Mouse (Mus musculus): Measurements from ENCODE around the gene Gal. TPM values are rescaled to one million over a fixed set of nuclear protein-coding genes. Genes with fewer than 3 reads are reported as not detected.

Gal gene
- polyA plus RNA-seq, 1 experiment, result not detected

DNA sequence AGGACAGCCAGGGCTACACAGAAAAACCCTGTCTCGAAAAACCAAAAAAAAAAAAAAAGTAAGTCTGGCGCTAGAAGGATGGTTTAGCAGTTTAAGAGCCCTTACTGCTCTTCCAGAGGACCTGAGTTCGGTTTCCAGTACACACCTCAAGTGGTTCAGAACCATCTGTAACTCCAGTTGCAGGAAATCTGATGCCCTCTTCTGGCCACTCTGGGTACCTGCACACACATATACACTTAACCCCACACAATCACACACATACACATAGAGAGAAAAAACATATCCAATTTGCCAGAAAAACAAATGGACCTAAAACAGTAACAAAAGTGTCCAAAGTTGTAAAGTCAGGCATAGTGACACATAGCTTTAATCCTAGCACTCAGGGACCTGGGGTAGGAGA, 49.3 kb downstream of the Gal start:
- no peaks in the 10 kb centered on the region for H3K79me2 ChIP-seq (ENCODE audit: control insufficient read depth, insufficient read depth)
- TF ChIP-seq FOSL1 (IDR thresholded peaks at IDR 0.05; ENCODE audit: insufficient read depth, low read length, poor library complexity, severe bottlenecking) (no peak), CEBPB (IDR thresholded peaks at IDR 0.05; ENCODE audit: low read depth) (no peak), USF1 (IDR thresholded peaks at IDR 0.05; ENCODE audit: low read depth) (no peak), MYOG (IDR thresholded peaks at IDR 0.05; ENCODE audit: control insufficient read depth, extremely low read depth, insufficient read length) (no peak), CTCF (IDR thresholded peaks at IDR 0.05; ENCODE audit: control insufficient read depth, insufficient read depth, insufficient read length) (no peak), MAX (IDR thresholded peaks at IDR 0.05) (no peak), MYOD1 (IDR thresholded peaks at IDR 0.05; ENCODE audit: control insufficient read depth, insufficient read length, low read depth) (no peak)
- H3ac ChIP-seq (ENCODE audit: control insufficient read depth, insufficient read length, low read depth), result no peak overlapping the region
- H3K79me3 ChIP-seq (ENCODE audit: low read depth), result no peaks in the 10 kb centered on the region
- H3K4me3 ChIP-seq (ENCODE audit: insufficient read depth, poor library complexity, severe bottlenecking), result no peak overlapping the region
- H3K27me3 ChIP-seq (ENCODE audit: control insufficient read depth, insufficient read depth, insufficient read length), result no peaks in the 10 kb centered on the region
- peaks cover 67% of the 10 kb centered on the region for H3K36me3 ChIP-seq (ENCODE audit: control insufficient read depth, insufficient read depth)

DNA sequence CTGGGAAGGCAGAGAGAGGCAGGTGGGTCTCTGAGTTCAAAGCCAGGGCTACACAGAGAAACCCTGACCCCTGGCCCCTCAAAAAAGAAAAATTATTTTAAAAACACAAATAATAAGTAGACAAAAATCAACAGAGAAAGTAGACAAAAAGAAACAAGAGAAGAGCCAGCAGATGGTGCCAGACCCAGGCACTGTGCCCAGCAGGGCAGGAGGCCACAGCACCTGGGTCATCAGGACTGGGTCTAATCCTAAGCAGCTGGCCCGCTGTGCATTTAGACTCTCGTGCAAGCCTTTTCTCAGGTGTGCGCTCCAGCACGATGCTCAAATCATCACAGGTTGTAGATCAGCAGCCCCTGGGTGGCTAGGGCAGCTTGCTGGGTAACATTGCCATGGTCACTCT, 50.8 kb downstream of the Gal start:
- Histone ChIP-seq H3K4me3 (ENCODE audit: insufficient read depth, poor library complexity, severe bottlenecking) (no peak overlapping the region), H3ac (ENCODE audit: control insufficient read depth, insufficient read length, low read depth) (no peak overlapping the region), H3K36me3 (ENCODE audit: control insufficient read depth, insufficient read depth) (peaks cover 66% of the 10 kb centered on the region), H3K27me3 (ENCODE audit: control insufficient read depth, insufficient read depth, insufficient read length) (no peaks in the 10 kb centered on the region), H3K79me2 (ENCODE audit: control insufficient read depth, insufficient read depth) (no peaks in the 10 kb centered on the region), H3K79me3 (ENCODE audit: low read depth) (no peaks in the 10 kb centered on the region)
- TF ChIP-seq USF1 (IDR thresholded peaks at IDR 0.05; ENCODE audit: low read depth) (no peak), MYOD1 (IDR thresholded peaks at IDR 0.05; ENCODE audit: control insufficient read depth, insufficient read length, low read depth) (no peak), MYOG (IDR thresholded peaks at IDR 0.05; ENCODE audit: control insufficient read depth, extremely low read depth, insufficient read length) (no peak), MAX (IDR thresholded peaks at IDR 0.05) (no peak), CTCF (IDR thresholded peaks at IDR 0.05; ENCODE audit: control insufficient read depth, insufficient read depth, insufficient read length) (no peak), FOSL1 (IDR thresholded peaks at IDR 0.05; ENCODE audit: insufficient read depth, low read length, poor library complexity, severe bottlenecking) (no peak), CEBPB (IDR thresholded peaks at IDR 0.05; ENCODE audit: low read depth) (no peak)

Other genes with a start within 250 kb of the Gal start
- gene Mrpl21, start 131.6 kb downstream of the Gal start, polyA plus RNA-seq (2012; fragmentation: generic; extraction: Trizol), result 86.3 TPM
- 5.3 TPM for gene Ighmbp2, start 131.5 kb downstream of the Gal start, polyA plus RNA-seq (2012; fragmentation: generic; extraction: Trizol)
- gene Cpt1a, start 92.2 kb downstream of the Gal start, polyA plus RNA-seq (2012; fragmentation: generic; extraction: Trizol), result 56.7 TPM
- gene Tesmin, start 25.7 kb downstream of the Gal start, polyA plus RNA-seq (2012; fragmentation: generic; extraction: Trizol), result 0.39 TPM
- 18.1 TPM for gene Ppp6r3, start 161.2 kb upstream of the Gal start, polyA plus RNA-seq (2012; fragmentation: generic; extraction: Trizol)

All from C2C12 (cell line).